Mouse (Mus musculus) layer of hippocampus, adult 8-10 months (tissue): ENCODE data around the gene Mfsd13b. TPM values are rescaled to one million over a fixed set of nuclear protein-coding genes. Genes with fewer than 3 reads are reported as not detected.
"Not testable (repeated sequence)": the region's sequence is repeated elsewhere in the genome, so short reads cannot be mapped to it uniquely, and the experiment has no call there.

ENCODE experiments used
- DNase-seq, 2 experiments: peaks; one replicate each; pipeline ENCODE4 v3.0.0; 2022; ENCODE audit warnings: low spot score in 2 of 2
- total RNA-seq, 4 experiments: library from RNA; stranded (reverse); gene quantifications; 2 replicates each; pipeline ENCODE4 v1.2.4; 2022

The Mfsd13b gene
- 1 to 10 TPM in 2 of 4 experiments, under 1 TPM in 2; 0.92 to 3.2 (median 1.4) TPM for total RNA-seq

- DNase-seq: peak; percentile 95
These were observed at the start of gene Mfsd13b, which contains the start of gene Cdr2 for GRCm38 (mm10) chr7:120982200-120982841. TSS of gene Mfsd13b (plus strand) at chr7:120982509. TSS of gene Cdr2 (minus strand) at chr7:120982312.

GRCm38 (mm10) chr7:120933110-120933509, 49.2 kb upstream of the Mfsd13b start:
- no peak for DNase-seq

DNA sequence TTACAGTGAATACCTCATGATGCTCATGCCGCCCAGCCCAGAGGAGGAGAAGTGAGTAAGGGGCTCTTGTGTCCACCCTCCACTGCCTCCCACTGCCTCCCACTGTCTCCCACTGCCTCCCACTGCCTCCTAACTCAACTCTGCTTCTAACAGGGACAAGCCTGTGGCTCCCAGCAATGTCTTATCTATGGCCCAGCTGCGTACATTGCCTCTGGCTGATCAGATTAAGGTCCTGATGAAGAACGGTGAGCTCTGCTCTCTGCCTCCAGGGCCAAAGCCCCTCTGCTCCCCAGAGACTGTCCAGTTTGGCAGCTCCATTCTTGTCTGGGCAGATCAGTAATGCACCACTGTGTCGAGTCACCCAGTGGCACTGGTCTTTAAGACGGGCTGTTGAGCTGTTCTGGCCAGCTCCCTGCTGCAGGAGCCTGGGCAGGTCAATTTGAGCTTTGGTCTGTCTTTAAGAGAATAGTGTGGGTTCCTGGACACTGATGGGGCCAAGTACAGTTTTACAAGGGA, 48.6 kb upstream of the Mfsd13b start:
- DNase-seq: no peak

DNA sequence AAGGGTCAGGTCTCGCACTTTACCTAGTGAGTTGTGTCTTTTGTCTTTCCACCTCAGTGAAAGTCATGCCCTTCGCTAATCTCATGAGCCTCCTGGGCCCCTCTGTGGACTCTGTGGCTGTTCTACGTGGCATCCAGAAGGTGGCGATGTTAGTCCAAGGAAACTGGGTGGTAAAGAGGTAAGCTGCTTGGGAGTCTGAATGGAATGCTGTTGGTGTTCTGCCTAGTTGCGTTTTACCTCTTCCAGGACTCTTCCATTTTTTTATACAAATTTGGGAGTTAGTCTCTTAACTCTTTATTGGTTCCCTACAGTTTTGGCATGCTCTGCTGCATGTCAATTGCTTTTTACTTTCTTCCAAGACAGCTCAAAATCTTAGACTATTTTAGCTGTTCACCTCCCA, 47.6 kb upstream of the Mfsd13b start:
- peak in 1 of 2 experiments; percentile 34 for DNase-seq

- DNase-seq: no peak
These were observed 45.8 kb upstream of the Mfsd13b start for GRCm38 (mm10) chr7:120936522-120936921.

DNA sequence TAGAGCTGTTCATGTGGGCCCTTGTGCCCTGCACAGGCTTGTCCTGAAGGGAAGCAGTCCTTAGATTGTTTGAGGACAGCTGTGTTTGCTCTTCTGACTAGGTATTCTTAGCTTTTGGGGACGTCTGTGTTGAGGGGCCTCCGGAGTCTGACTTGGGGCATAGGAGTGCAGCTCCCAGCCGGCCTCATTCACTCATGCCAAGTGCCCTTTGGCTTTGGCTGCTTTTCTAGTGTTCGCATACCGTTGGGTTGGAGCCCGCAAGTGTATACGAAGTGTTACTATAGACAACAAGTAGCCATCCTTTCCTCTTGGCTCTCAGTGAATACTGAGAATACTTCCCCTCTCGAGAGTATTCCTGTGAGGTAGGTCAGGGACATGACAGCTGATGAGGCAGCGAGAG, 44.1 kb upstream of the Mfsd13b start:
- DNase-seq: no peak

DNA sequence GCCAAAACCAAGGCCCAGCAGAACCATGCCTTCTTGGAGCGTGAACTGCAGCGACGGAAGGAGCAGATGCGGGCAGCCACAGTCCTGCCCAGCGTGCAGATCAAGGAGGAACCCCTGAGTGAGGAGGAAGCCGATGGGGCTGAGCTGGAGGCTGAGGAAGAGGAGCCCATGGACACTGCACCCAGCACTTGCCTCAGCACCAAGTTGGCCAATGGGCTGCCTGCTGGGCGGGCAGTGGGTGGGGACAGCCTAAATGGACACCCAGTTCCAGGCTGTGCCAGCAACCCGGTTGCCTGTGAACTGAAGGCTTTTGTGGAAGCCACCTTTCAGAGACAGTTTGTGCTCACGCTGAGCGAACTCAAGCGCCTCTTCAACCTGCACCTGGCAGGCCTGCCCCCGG, 42.0 kb upstream of the Mfsd13b start:
- peak in 1 of 2 experiments; percentile 51 for DNase-seq

DNA sequence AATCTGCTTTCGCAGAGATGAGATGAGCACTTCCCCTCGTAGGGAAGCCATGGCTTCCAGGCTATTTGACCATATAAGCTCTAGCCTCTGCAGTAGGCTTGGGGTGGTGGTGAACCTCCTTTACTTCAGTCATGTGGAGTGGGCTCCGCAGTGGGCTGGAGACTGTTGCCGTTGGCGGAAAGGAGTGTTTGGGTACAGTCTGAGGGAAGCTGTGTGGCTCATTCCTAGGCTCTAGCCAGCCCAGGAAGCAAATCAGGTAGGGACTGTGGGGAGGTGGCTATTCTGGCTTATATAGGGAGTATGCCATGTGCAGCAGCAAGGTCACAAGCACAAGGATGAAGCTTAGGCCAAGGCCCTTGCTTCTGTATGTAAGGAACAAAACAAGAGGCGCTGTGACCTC, 41.1 kb upstream of the Mfsd13b start:
- no peak for DNase-seq

GRCm38 (mm10) chr7:120942506-120942905, 39.8 kb upstream of the Mfsd13b start:
- DNase-seq: no peak

DNA sequence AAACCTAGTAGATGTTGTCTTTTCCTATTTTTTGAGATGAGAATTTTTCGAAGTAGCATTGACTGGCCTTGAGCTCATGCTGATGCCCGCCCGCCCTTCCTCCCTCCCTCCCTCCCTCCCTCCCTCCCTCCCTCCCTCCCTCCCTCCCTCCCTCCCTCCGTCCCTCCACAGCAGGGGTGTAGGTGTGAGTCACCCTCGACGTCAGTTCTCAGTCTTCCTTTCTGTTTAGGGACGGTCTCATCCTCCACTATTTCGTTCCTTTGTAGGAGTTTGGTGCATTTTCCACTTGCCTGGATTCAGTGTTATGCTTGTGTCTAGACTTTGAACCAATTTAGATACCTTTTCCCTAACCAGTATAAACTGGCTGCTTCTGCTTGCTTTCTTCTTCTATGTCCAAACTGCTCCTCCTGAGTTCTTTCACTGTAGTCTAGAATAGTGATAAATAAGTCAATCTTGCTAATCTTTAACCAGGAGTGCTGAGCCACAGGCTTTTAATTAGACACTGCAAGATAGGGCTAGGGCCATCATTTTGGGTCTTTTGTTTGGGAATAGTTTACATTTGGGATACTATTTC, 38.3 kb upstream of the Mfsd13b start:
- no peak for DNase-seq

GRCm38 (mm10) chr7:120953591-120953990, 28.7 kb upstream of the Mfsd13b start:
- not testable (repeated sequence) for DNase-seq

DNA sequence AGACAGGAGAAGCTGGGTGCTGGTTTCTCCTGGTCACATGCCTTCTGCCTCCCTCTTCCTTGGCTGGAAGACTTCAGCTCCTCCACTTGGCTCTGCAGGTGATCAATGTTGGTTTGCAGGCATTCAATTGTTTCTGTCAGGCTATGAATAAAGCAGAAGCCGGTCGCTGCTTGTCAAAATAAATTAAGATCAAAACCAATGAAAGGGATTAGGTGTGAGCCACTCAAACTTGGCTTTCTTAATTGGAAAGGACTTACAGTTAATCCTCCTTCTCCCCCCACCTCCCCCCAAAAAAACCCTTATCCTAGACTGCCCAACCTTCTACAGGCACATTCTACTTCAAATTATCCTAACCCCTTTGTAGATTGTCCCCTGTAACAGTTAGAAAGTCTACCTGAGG, 22.2 kb upstream of the Mfsd13b start:
- no peak for DNase-seq

- no peak for DNase-seq
These were observed 21.7 kb upstream of the Mfsd13b start for GRCm38 (mm10) chr7:120960601-120961000.

DNA sequence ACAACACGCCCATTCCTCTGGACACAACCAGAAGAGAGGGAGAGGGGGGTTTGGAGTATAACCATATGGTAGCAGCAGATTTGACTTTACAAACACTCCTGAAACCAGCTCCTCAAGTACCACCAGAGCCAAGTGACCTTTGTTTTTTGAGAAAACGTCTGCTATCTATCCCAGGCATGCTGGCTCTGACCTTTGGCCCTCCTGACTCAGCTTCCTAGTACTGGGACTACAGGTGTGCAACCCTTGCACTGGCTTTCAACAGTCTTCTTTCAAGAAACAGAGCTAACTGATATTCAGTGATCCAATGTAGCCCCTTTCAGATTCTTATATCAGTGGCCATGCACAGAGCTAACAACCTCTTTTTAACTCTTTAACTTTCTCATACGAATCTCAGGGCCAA, 20.4 kb upstream of the Mfsd13b start:
- DNase-seq: no peak

- no peak for DNase-seq
These were observed 19.2 kb upstream of the Mfsd13b start for GRCm38 (mm10) chr7:120963126-120963525.

DNA sequence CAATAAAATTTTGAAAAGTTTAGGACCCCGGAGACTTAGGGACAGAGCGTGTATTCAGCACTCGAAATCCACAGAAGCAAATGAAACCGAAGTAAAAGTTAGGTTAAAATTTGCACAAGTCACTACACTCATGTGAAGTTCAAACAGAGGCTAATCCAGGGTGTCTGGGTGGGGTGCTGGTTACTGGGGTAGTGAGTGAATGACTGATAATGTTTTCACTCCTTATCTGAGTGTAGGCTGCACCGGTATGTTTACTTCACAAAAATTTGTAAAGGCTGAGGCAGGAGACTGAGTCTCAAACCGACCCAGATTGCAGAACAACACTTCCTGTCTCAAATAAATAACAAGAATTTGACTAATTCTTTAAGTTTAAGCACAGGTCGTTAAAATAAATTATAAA, 13.1 kb upstream of the Mfsd13b start:
- no peak for DNase-seq

- DNase-seq: no peak
These were observed 12.2 kb upstream of the Mfsd13b start for GRCm38 (mm10) chr7:120970112-120970511.

DNA sequence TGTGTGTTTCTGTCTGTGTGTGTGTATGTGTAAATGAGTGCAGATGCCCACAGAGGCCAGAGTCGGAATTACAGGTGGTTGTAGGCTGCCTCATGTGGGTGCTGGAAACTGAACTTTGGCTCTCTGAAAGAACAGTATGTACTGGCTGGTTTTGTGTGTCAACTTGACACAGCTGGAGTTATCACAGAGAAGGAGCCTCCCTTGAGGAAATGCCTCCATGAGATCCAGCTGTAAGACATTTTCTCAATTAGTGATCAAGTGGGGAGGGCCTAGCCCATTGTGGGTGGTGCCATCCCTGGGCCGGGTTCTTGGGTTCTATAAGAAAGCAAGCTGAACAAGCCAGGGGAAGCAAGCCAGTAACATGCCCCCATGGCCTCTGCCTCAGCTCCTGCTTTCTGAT, 9.8 kb upstream of the Mfsd13b start:
- DNase-seq: not testable (repeated sequence)

GRCm38 (mm10) chr7:120974001-120974400, 8.3 kb upstream of the Mfsd13b start:
- DNase-seq: no peak

DNA sequence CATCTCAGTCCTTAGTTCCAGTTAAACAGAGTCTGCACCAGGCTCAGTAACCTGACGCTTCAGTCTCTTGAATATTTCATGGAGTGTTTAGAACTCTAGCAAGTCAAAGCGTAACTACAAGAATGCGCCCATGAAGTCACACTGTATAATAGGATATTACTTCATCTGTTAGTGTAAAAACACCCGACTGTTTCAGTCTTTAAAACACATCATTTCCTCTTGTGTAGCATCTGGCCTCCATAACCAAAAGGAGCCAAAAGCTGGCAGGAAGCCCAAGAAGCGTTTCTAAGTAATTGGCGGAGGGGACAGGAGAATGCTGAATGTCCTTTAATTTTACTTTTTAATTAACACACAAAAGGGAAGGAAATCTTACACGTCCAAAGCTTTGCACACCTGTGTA, 5.2 kb upstream of the Mfsd13b start:
- DNase-seq: no peak

DNA sequence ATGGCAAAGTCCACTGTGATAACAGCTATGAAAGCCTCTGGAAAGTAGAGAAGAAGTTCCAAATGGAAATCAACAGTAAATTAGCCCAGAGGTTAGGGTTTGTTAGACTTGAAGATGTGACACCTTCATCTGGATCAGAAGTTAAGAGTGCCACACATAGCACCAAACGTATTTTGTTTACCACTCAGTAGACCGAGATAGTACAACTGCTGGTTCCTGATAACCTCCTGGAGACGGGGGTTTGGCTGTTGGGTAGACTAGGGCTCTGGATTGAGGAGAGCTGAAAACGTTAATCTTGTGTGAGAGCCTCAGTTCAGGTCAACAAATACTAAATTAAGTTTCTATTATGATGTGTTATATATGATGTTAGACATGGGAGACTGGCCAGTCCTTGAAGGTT, 2.3 kb upstream of the Mfsd13b start:
- no peak for DNase-seq

- peak in 1 of 2 experiments; percentile 12 for DNase-seq
These were observed 1.1 kb upstream of the Mfsd13b start for GRCm38 (mm10) chr7:120980931-120981924.
